Mouse (Mus musculus) embryo, embryonic 11 days (tissue): Measurements from ENCODE around the gene Clec1a.
A peak's percentile ranks its signal among the peaks of the same experiment; 100 is the strongest.
"Not testable (repeated sequence)": the region's sequence is repeated elsewhere in the genome, so short reads cannot be mapped to it uniquely, and the experiment has no call there.

ENCODE experiments used
- DNase-seq: peaks from one replicate; pipeline ENCODE4 v3.0.0-alpha.2; 2015

Gene Clec1a

GRCm38 (mm10) chr6:129451411-129452039 lies at the start of gene Clec1a:
TSS of gene Clec1a (minus strand) at chr6:129452000.
- peak; percentile 16 for DNase-seq

GRCm38 (mm10) chr6:129499516-129499915 lies 47.7 kb upstream of the Clec1a start:
- DNase-seq = not testable (repeated sequence)

GRCm38 (mm10) chr6:129497345-129498218 lies 45.8 kb upstream of the Clec1a start:
- DNase-seq = no peak

GRCm38 (mm10) chr6:129494924-129495323 lies 43.1 kb upstream of the Clec1a start:
- no peak for DNase-seq

- DNase-seq = no peak
Measured at GRCm38 (mm10) chr6:129480089-129480958, 28.5 kb upstream of the Clec1a start.

- DNase-seq = peak; percentile 49
Measured at GRCm38 (mm10) chr6:129476404-129477126, 24.8 kb upstream of the Clec1a start.

GRCm38 (mm10) chr6:129472627-129473026 lies 20.8 kb upstream of the Clec1a start:
- no peak for DNase-seq

GRCm38 (mm10) chr6:129471386-129471785 lies 19.6 kb upstream of the Clec1a start:
- no peak for DNase-seq

GRCm38 (mm10) chr6:129449743-129450142 lies 2.1 kb downstream of the Clec1a start:
- DNase-seq = peak; percentile 16

GRCm38 (mm10) chr6:129438033-129438432 lies 13.8 kb downstream of the Clec1a start:
- DNase-seq = no peak

- no peak for DNase-seq
Measured at GRCm38 (mm10) chr6:129436025-129436424, 15.8 kb downstream of the Clec1a start.

- DNase-seq = no peak
Measured at GRCm38 (mm10) chr6:129434239-129434638, 17.6 kb downstream of the Clec1a start.

- DNase-seq = no peak
Measured at GRCm38 (mm10) chr6:129427281-129427680, 24.5 kb downstream of the Clec1a start.

- peak; percentile 16 for DNase-seq
Measured at GRCm38 (mm10) chr6:129425812-129426211, 26.0 kb downstream of the Clec1a start.

GRCm38 (mm10) chr6:129425217-129425616 lies 26.6 kb downstream of the Clec1a start:
- no peak for DNase-seq

- DNase-seq = peak; percentile 55
Measured at GRCm38 (mm10) chr6:129423734-129424072, 28.1 kb downstream of the Clec1a start.

- no peak for DNase-seq
Measured at GRCm38 (mm10) chr6:129423040-129423733, 28.6 kb downstream of the Clec1a start.

- DNase-seq = no peak
Measured at GRCm38 (mm10) chr6:129422311-129422710, 29.5 kb downstream of the Clec1a start.

GRCm38 (mm10) chr6:129414177-129414576 lies 37.6 kb downstream of the Clec1a start:
- DNase-seq = no peak

GRCm38 (mm10) chr6:129408562-129408961 lies 43.2 kb downstream of the Clec1a start, which contains the start of gene Clec9a:
TSS of gene Clec9a (plus strand) at chr6:129408862.
- DNase-seq = no peak

- DNase-seq = no peak
Measured at GRCm38 (mm10) chr6:129407324-129407723, 44.5 kb downstream of the Clec1a start.

GRCm38 (mm10) chr6:129405999-129406398 lies 45.8 kb downstream of the Clec1a start:
- DNase-seq = no peak
